Mouse (Mus musculus): ENCODE data around the gene Hist1h4b. TPM values are rescaled to one million over a fixed set of nuclear protein-coding genes. Genes with fewer than 3 reads are reported as not detected.
"Not testable (repeated sequence)": the region's sequence is repeated elsewhere in the genome, so short reads cannot be mapped to it uniquely, and the experiment has no call there.

Gene Hist1h4b
- 2.3 and 2.8 TPM in 2 replicates for polyA plus RNA-seq (2015; fragmentation: Nextera tagmentation; extraction: Ambion mirVana)

- H3K36me3 ChIP-seq = no peaks in the 10 kb centered on the region
- peak within 1 kb of the TSS; percentile 83 for H3K9ac ChIP-seq
- no peaks in the 10 kb centered on the region for H3K27me3 ChIP-seq (replicated peaks)
- no peaks in the 10 kb centered on the region for H3K9me3 ChIP-seq
- H3K4me2 ChIP-seq = peak within 1 kb of the TSS; percentile 78
- no peak; the same call in 1 of the 2 replicates for ATAC-seq (ENCODE audit: extremely low read depth, insufficient number of reproducible peaks, low FRiP score, low TSS enrichment)
- peaks cover 22% of the 10 kb centered on the region for H3K4me1 ChIP-seq
- H3K27ac ChIP-seq (replicated peaks) = peak within 1 kb of the TSS; percentile 89
- H3K4me3 ChIP-seq = peak within 1 kb of the TSS; percentile 51
- WGBS = under 1% methylated on average over 19 of the region's 22 CpGs
Measured at GRCm38 (mm10) chr13:23756790-23757189, at the start of gene Hist1h4b. Hist1h4b (plus strand) TSS chr13:23757013.

GRCm38 (mm10) chr13:23708041-23708440 lies 48.8 kb upstream of the Hist1h4b start:
- H3K27me3 ChIP-seq (replicated peaks) = no peaks in the 10 kb centered on the region
- no peak for ATAC-seq (ENCODE audit: extremely low read depth, insufficient number of reproducible peaks, low FRiP score, low TSS enrichment)
- H3K4me3 ChIP-seq = no peak overlapping the region
- WGBS = 76% methylated on average over 4 of the region's 4 CpGs
- no peaks in the 10 kb centered on the region for H3K36me3 ChIP-seq
- no peak overlapping the region for H3K9ac ChIP-seq
- peak overlapping the region; percentile 58 for H3K27ac ChIP-seq (replicated peaks)
- H3K9me3 ChIP-seq = no peaks in the 10 kb centered on the region
- peaks cover 28% of the 10 kb centered on the region for H3K4me1 ChIP-seq
- H3K4me2 ChIP-seq = no peak overlapping the region

GRCm38 (mm10) chr13:23708654-23709053 lies 48.2 kb upstream of the Hist1h4b start:
- peaks cover 28% of the 10 kb centered on the region for H3K4me1 ChIP-seq
- no peaks in the 10 kb centered on the region for H3K27me3 ChIP-seq (replicated peaks)
- no peak for ATAC-seq (ENCODE audit: extremely low read depth, insufficient number of reproducible peaks, low FRiP score, low TSS enrichment)
- no peak overlapping the region for H3K9ac ChIP-seq
- no peaks in the 10 kb centered on the region for H3K36me3 ChIP-seq
- WGBS = 53% methylated on average over 4 of the region's 4 CpGs
- H3K9me3 ChIP-seq = no peaks in the 10 kb centered on the region
- H3K27ac ChIP-seq (replicated peaks) = peak overlapping the region; percentile 58
- no peak overlapping the region for H3K4me2 ChIP-seq
- no peak overlapping the region for H3K4me3 ChIP-seq

GRCm38 (mm10) chr13:23709714-23710373 lies 47.0 kb upstream of the Hist1h4b start:
- Histone ChIP-seq H3K4me1 (peaks cover 28% of the 10 kb centered on the region), H3K9ac (peak overlapping the region; percentile 78), H3K27me3 (replicated peaks) (no peaks in the 10 kb centered on the region), H3K27ac (replicated peaks) (peak overlapping the region; percentile 59), H3K9me3 (no peaks in the 10 kb centered on the region), H3K4me3 (peak overlapping the region; percentile 55), H3K36me3 (no peaks in the 10 kb centered on the region), H3K4me2 (peak overlapping the region; percentile 86)
- 31% methylated on average over 15 of the region's 15 CpGs for WGBS
- no peak for ATAC-seq (ENCODE audit: extremely low read depth, insufficient number of reproducible peaks, low FRiP score, low TSS enrichment)

- Histone ChIP-seq H3K27ac (replicated peaks) (peak within 1 kb of the TSS; percentile 59), H3K4me3 (peak within 1 kb of the TSS; percentile 55), H3K4me1 (peaks cover 31% of the 10 kb centered on the region), H3K27me3 (replicated peaks) (no peaks in the 10 kb centered on the region), H3K9ac (peak within 1 kb of the TSS; percentile 78), H3K36me3 (no peaks in the 10 kb centered on the region), H3K4me2 (peak within 1 kb of the TSS; percentile 86), H3K9me3 (no peaks in the 10 kb centered on the region)
- no peak for ATAC-seq (ENCODE audit: extremely low read depth, insufficient number of reproducible peaks, low FRiP score, low TSS enrichment)
- 2% methylated on average over 17 of the region's 17 CpGs for WGBS
Measured at GRCm38 (mm10) chr13:23710374-23711089, 46.3 kb upstream of the Hist1h4b start, which contains the start of gene Hfe. Hfe (minus strand) TSS chr13:23710854.

- no peak overlapping the region for H3K4me2 ChIP-seq
- H3K9ac ChIP-seq = no peak overlapping the region
- no peak overlapping the region for H3K27ac ChIP-seq (replicated peaks)
- 53% methylated on average over 5 of the region's 5 CpGs for WGBS
- peaks cover 12% of the 10 kb centered on the region for H3K4me1 ChIP-seq
- H3K27me3 ChIP-seq (replicated peaks) = no peaks in the 10 kb centered on the region
- H3K4me3 ChIP-seq = no peak overlapping the region
- peaks cover 7% of the 10 kb centered on the region; the same call in 1 of the 2 replicates for H3K9me3 ChIP-seq
- no peak for ATAC-seq (ENCODE audit: extremely low read depth, insufficient number of reproducible peaks, low FRiP score, low TSS enrichment)
- H3K36me3 ChIP-seq = no peaks in the 10 kb centered on the region
Measured at GRCm38 (mm10) chr13:23716261-23717042, 40.4 kb upstream of the Hist1h4b start.

- H3K9me3 ChIP-seq = peaks cover 7% of the 10 kb centered on the region; the same call in 1 of the 2 replicates
- H3K27ac ChIP-seq (replicated peaks) = no peak overlapping the region
- H3K4me2 ChIP-seq = no peak overlapping the region
- H3K4me3 ChIP-seq = no peak overlapping the region
- no peaks in the 10 kb centered on the region for H3K36me3 ChIP-seq
- H3K27me3 ChIP-seq (replicated peaks) = no peaks in the 10 kb centered on the region
- no peak for ATAC-seq (ENCODE audit: extremely low read depth, insufficient number of reproducible peaks, low FRiP score, low TSS enrichment)
- H3K4me1 ChIP-seq = peaks cover 12% of the 10 kb centered on the region
- WGBS = 38% methylated on average over 11 of the region's 11 CpGs
- H3K9ac ChIP-seq = no peak overlapping the region
Measured at GRCm38 (mm10) chr13:23717176-23717575, 39.6 kb upstream of the Hist1h4b start.

GRCm38 (mm10) chr13:23717593-23718245 lies 39.1 kb upstream of the Hist1h4b start:
- H3K4me2 ChIP-seq; H3K36me3 ChIP-seq; H3K27ac ChIP-seq (replicated peaks); ATAC-seq (ENCODE audit: extremely low read depth, insufficient number of reproducible peaks, low FRiP score, low TSS enrichment); H3K4me3 ChIP-seq; H3K27me3 ChIP-seq (replicated peaks); H3K9me3 ChIP-seq; H3K9ac ChIP-seq: not testable (repeated sequence)
- peaks cover 12% of the 10 kb centered on the region for H3K4me1 ChIP-seq
- 18% methylated on average over 2 of the region's 2 CpGs for whole genome bisulfite sequencing

- Histone ChIP-seq H3K36me3 (no peaks in the 10 kb centered on the region), H3K9me3 (peaks cover 7% of the 10 kb centered on the region; the same call in 1 of the 2 replicates), H3K27ac (replicated peaks) (no peak overlapping the region), H3K4me1 (peaks cover 21% of the 10 kb centered on the region), H3K9ac (no peak overlapping the region), H3K4me2 (0 out of 2 replicates have a peak overlapping the region, but pooled peaks have one; percentile 5), H3K4me3 (no peak overlapping the region), H3K27me3 (replicated peaks) (no peaks in the 10 kb centered on the region; the same call in 1 of the 2 replicates)
- WGBS = 38% methylated on average over 4 of the region's 4 CpGs
- ATAC-seq (ENCODE audit: extremely low read depth, insufficient number of reproducible peaks, low FRiP score, low TSS enrichment) = no peak
Measured at GRCm38 (mm10) chr13:23724239-23724638, 32.6 kb upstream of the Hist1h4b start.

GRCm38 (mm10) chr13:23725213-23725612 lies 31.6 kb upstream of the Hist1h4b start:
- no peaks in the 10 kb centered on the region for H3K9me3 ChIP-seq
- H3K9ac ChIP-seq = no peak overlapping the region
- H3K4me3 ChIP-seq = no peak overlapping the region
- peaks cover 21% of the 10 kb centered on the region for H3K4me1 ChIP-seq
- no peak overlapping the region for H3K4me2 ChIP-seq
- no peak overlapping the region for H3K27ac ChIP-seq (replicated peaks)
- no peaks in the 10 kb centered on the region; the same call in 1 of the 2 replicates for H3K27me3 ChIP-seq (replicated peaks)
- ATAC-seq (ENCODE audit: extremely low read depth, insufficient number of reproducible peaks, low FRiP score, low TSS enrichment) = no peak
- H3K36me3 ChIP-seq = no peaks in the 10 kb centered on the region
- WGBS = no CpG with 5 or more reads among the region's 1 CpGs

Data from heart, embryonic 13.5 days (tissue).